Mouse (Mus musculus) gastrocnemius, postnatal 36 days (tissue): ENCODE data around the gene Trmt61a. TPM values are rescaled to one million over a fixed set of nuclear protein-coding genes. Genes with fewer than 3 reads are reported as not detected.

Source experiments
- DNase-seq, 2 experiments: peaks; one replicate each; pipeline ENCODE4 v3.0.0; 2022
- intact Hi-C: fragments of 180-260 bp; cut with DNase I; formaldehyde crosslinking; loops from one replicate; pipeline ENCODE4 v1.15.1; 2025
- total RNA-seq, 2 experiments: library from RNA; stranded (reverse); gene quantifications; 2 replicates each; pipeline ENCODE4 v1.2.3; 2021

The Trmt61a gene
- total RNA-seq, 2 experiments from 2014 or later = 1.8 to 4.1 TPM

DNA sequence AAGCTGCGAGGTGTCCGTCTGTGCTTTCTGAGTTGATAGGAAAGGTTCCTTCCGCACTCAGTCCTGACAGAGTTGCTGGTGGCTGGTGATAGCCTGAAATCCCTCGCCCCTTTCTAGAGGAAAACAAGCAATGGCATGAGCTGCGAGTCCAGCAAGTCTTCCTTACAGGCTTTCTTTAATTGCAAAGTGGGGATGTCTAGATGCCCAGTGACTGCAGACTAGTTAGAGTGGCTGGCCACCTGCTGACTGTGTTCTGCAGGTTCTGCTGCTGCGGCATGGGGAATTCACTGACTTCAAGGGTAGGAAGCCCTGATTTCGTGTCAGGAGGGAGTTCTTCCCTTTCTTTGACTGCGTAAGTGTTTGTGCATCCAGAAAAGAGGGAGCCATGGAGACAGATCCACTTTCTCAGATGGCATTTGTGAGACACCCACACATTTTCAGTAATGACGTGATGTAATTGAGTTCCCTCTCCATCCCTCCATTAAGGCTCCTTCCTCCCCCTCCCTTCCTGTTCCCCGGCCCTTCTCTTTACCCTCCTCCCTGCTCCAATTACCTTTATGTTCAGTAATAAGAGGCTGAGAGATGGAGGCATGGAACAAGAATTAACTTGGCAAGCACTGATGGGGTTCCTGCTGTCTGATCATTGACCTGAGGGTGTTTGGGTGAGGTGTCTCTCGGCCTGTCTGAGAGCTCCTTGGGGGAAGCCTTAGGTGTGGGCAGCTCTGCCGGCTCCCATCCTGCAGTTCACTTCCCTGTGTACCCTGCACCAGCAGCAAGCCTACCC, 47.6 kb downstream of the Trmt61a start:
- no peak for DNase-seq
- intact Hi-C loops = no loop called here

DNA sequence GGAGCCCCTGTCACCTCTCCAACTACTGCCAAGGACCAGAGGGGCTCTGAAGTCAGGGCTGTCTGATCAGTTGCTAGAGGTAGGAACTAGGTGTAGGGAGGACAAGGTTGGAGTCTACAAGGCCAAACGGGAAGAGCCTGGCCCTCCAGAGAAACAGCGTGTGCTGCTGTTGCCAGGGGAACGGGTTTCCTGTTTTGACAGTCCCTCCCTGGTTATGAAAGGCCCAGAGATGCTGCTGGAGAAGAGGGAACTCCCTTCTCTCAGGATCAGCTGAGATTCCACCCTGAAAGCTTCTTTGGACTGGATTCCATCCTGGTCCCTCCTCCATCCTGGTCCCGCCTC, 48.2 kb downstream of the Trmt61a start:
- peak; percentile 33 to 59 for DNase-seq
- intact Hi-C loops = no loop called here

DNA sequence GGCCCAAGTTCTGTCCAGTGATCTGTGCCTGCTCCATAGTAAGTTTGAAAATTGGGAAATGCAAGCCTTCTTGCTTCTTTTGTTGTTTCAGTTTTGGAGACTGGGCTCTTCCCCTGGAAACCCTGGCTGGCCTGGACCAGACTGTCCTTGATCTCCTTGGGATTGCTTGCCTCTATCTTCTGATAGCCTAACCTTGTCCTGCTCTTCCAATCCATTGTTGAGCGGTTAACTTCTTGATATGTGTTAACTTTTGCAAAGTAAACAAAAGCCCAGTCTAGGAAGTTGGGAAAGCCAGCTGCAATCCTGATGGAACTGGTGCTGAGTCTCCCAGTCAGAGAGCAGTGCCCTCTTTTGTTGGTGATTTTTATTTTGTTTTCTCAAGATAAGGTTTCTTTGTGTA, 50.1 kb downstream of the Trmt61a start:
- intact Hi-C loops = no loop called here
- no peak for DNase-seq

DNA sequence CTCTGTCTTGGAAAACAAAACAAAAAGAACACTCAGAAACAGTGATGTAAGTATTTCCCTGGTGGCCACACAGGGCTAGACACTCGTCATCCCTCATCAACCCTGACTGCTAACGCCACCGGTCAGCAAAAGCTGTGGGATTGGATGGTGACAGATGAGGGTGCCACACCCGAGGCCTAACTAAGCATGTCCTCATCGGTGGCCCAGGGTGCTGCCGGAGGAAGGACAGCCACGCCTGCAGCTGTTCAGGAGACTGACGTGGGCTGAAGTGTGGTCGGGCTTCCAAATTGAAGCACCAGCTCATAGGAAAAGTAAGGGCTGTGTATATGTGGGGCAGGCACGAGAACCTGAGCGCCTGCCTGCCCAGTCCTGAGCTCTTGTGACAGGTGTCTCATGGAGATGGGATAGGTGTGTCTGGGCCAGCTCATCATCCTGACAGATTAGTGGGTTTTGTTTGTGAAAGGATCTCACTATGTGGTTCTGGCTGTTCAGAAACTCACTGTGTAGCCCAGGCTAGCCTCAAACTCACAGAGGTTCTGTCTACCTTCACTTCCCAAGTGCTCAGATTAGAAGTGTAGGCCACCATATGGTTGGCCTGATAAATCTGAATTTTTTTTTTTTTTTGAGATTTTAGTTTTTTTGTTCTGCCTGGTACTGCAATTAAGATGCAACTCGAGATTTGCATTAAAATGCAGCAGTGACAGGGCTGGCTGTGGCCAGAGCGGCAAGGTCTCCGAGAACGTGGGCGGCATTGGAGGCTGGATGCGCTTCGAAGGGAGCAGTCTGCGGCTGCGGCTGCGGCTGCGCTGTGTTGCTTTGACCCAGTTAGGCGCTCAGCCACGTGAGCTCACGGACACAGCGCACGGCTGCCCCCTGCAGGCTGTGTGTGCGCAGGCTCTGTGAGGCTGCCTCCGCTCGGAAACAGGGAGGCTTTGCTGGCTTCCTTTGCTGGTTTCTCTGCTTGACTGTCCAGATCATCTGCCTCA, 54.2 kb downstream of the Trmt61a start:
- peak; percentile 85 to 88 for DNase-seq
- intact Hi-C loops = loop anchor here (2.0 kb wide), 1 partner anchor 65 kb away; no protein-coding TSS in a partner anchor

DNA sequence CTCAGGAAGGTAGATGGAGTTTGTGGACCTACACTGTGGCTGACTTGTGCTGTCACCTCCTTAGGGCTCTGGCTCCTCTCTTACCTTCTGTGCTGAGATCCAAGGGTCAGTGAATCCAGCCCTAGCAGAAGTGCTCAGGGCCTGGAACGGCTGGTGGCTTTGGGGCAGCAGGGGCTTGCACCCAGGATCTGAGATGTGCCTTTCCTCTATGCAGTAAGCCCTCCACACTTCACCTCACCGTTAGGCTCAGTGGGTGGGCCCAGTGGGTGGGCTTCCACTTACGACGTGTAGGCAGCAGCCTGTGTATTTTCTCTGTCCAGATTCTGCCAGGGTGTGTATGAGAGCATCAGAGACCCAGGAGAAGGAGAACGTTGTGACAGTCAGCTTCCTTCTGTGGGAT, 55.0 kb downstream of the Trmt61a start:
- intact Hi-C loops = loop anchor here (2.0 kb wide), 1 partner anchor 66 kb away; no protein-coding TSS in a partner anchor
- no peak for DNase-seq

Other genes with a start within 250 kb of the Trmt61a start
- 10 to 100 TPM; 22.0 to 22.6 TPM for gene Tnfaip2, start 235.6 kb upstream of the Trmt61a start, total RNA-seq
- gene Gm266, start 192.3 kb upstream of the Trmt61a start, total RNA-seq = under 1 TPM; 0.69 to 0.84 TPM
- gene Eif5, start 140.1 kb upstream of the Trmt61a start, total RNA-seq = 100 to 1,000 TPM; 123 to 146 TPM
- gene Mark3, start 103.6 kb upstream of the Trmt61a start, total RNA-seq = 10 to 100 TPM; 49.6 to 51.3 TPM
- 1 to 10 TPM; 7.9 to 8.3 TPM for gene Ckb, start 5.8 kb upstream of the Trmt61a start, total RNA-seq
- 10 to 100 TPM; 12.4 to 13.5 TPM for gene Bag5, start 35.2 kb downstream of the Trmt61a start, total RNA-seq
- 10 to 100 TPM; 34.9 to 38.0 TPM for gene Apopt1, start 35.2 kb downstream of the Trmt61a start, total RNA-seq
- 10 to 100 TPM; 55.2 to 59.3 TPM for gene Klc1, start 80.7 kb downstream of the Trmt61a start, total RNA-seq
- gene Xrcc3, start 135.8 kb downstream of the Trmt61a start, total RNA-seq = under 1 TPM; 0.43 to 0.47 TPM
- 10 to 100 TPM; 10.4 to 16.2 TPM for gene Zfyve21, start 136.1 kb downstream of the Trmt61a start, total RNA-seq
- gene Ppp1r13b, start 230.0 kb downstream of the Trmt61a start, total RNA-seq = 1 to 10 TPM; 7.2 to 7.5 TPM